Mouse (Mus musculus) neutrophil, adult 5-6 weeks (primary cell): ENCODE data around the gene Svop. TPM values are rescaled to one million over a fixed set of nuclear protein-coding genes. Genes with fewer than 3 reads are reported as not detected.

ENCODE experiments used
- ATAC-seq: fragments of 151-379, 151-347 bp; 2 replicates; pipeline ENCODE4 v1.8.0; 2017; ENCODE audit warnings: mild to moderate bottlenecking, moderate TSS enrichment; ENCODE audit not compliant: insufficient number of reproducible peaks, poor library complexity, low FRiP score, severe bottlenecking; ENCODE audit errors: extremely low read depth
- total RNA-seq: library from RNA; stranded (forward); fragments of 200-1000 nt; gene quantifications from 2 replicates; pipeline ENCODE4 v1.2.3, GENCODE M21; 2017

The Svop gene
- total RNA-seq, 1 experiment from 2014 or later: not detected

- no peak for ATAC-seq
Measured at GRCm38 (mm10) chr5:114009049-114009448, 82.3 kb downstream of the Svop start.

GRCm38 (mm10) chr5:114007753-114008453 lies 83.5 kb downstream of the Svop start:
- ATAC-seq: no peak

GRCm38 (mm10) chr5:114006974-114007373 lies 84.4 kb downstream of the Svop start:
- ATAC-seq: no peak

- ATAC-seq: no peak
Measured at GRCm38 (mm10) chr5:114005100-114005499, 86.3 kb downstream of the Svop start.

GRCm38 (mm10) chr5:114004573-114004972 lies 86.8 kb downstream of the Svop start:
- no peak for ATAC-seq

GRCm38 (mm10) chr5:114003542-114003941 lies 87.8 kb downstream of the Svop start, which contains the start of gene Dao:
TSS of gene Dao (plus strand) at chr5:114003703.
- no peak for ATAC-seq

- peak; percentile 81 for ATAC-seq
Measured at GRCm38 (mm10) chr5:113999382-113999781, 92.0 kb downstream of the Svop start.

GRCm38 (mm10) chr5:113996458-113996857 lies 94.9 kb downstream of the Svop start:
- ATAC-seq: no peak

GRCm38 (mm10) chr5:113993487-113994465 lies 97.6 kb downstream of the Svop start, which contains the start of gene Ssh1:
TSS of gene Ssh1 (minus strand) at chr5:113993894.
- ATAC-seq: no peak

GRCm38 (mm10) chr5:113993031-113993486 lies 98.3 kb downstream of the Svop start:
- ATAC-seq: no peak

GRCm38 (mm10) chr5:113992339-113992831 lies 99.0 kb downstream of the Svop start:
- peak; percentile 89 for ATAC-seq

- no peak for ATAC-seq
Measured at GRCm38 (mm10) chr5:113991141-113991540, 100.2 kb downstream of the Svop start.

- ATAC-seq: no peak
Measured at GRCm38 (mm10) chr5:113990593-113990992, 100.8 kb downstream of the Svop start.

- ATAC-seq: no peak
Measured at GRCm38 (mm10) chr5:113989437-113990024, 101.8 kb downstream of the Svop start.

GRCm38 (mm10) chr5:113986182-113986961 lies 105.0 kb downstream of the Svop start:
- no peak for ATAC-seq

GRCm38 (mm10) chr5:113985737-113986136 lies 105.6 kb downstream of the Svop start:
- no peak for ATAC-seq

GRCm38 (mm10) chr5:113984025-113984740 lies 107.2 kb downstream of the Svop start:
- no peak for ATAC-seq

GRCm38 (mm10) chr5:113983541-113983940 lies 107.8 kb downstream of the Svop start:
- no peak for ATAC-seq
